Mouse (Mus musculus): ENCODE measurements around the gene Rps8. TPM values are rescaled to one million over a fixed set of nuclear protein-coding genes. Genes with fewer than 3 reads are reported as not detected.

Gene Rps8
- polyA plus RNA-seq, 1 experiment from 2014 or later = 983 TPM

DNA sequence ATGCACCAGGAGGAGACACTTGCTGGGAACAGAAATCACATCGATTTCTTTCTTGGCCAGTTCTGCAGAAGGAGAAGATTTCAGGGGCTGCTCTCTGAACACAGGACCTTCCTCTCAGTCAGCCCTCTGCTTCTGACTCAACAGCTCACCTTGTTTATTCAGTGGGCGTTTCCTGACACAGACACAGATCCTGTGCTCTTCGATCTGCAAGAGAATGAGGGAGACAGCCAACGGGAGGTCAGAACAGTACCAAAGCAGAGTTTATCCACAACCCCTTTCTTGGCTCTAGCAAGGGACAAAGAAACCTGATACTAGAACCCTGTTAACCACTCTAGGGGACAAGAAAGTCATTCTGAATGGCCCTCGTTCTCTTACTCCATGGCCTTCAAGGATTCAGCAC, 13.9 kb upstream of the Rps8 start:
- Histone ChIP-seq H3K9ac (no peak overlapping the region), H3K4me2 (no peak overlapping the region), H3K36me3 (peaks cover 49% of the 10 kb centered on the region), H3K27ac (no peak overlapping the region), H3K4me1 (no peaks in the 10 kb centered on the region), H3K27me3 (replicated peaks) (no peaks in the 10 kb centered on the region), H3K4me3 (replicated peaks) (no peak overlapping the region), H3K9me3 (no peaks in the 10 kb centered on the region)
- ATAC-seq (ENCODE audit: insufficient read depth, low FRiP score, low read depth) = no peak
- WGBS = 78% methylated on average over 5 of the region's 5 CpGs

DNA sequence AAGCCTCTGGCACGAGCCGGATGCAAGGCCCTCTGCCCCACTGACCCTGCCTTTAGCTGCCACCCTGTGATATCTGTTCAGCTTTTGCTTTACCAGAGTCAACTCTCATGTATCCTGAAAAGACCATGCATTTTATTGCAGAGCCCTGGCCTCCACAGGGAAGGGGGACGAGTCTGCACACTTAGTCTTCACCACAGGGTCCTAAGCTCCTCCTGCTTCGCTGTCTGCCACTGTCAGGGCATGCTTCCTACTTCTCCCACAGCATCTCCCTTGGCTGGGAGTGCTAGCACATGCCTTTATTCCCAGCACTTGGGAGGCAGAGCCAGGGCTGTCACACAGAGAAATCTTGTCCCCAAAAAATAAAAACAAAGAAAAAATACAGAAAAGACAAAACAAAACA, 5.1 kb upstream of the Rps8 start:
- no peak overlapping the region for H3K9ac ChIP-seq
- 74% methylated on average over 4 of the region's 4 CpGs for WGBS
- no peak overlapping the region for H3K4me2 ChIP-seq
- no peak overlapping the region for H3K4me3 ChIP-seq (replicated peaks)
- peaks cover 43% of the 10 kb centered on the region for H3K36me3 ChIP-seq
- ATAC-seq (ENCODE audit: insufficient read depth, low FRiP score, low read depth) = no peak
- H3K27ac ChIP-seq = no peak overlapping the region
- H3K27me3 ChIP-seq (replicated peaks) = no peaks in the 10 kb centered on the region
- H3K9me3 ChIP-seq = no peaks in the 10 kb centered on the region
- no peaks in the 10 kb centered on the region for H3K4me1 ChIP-seq

DNA sequence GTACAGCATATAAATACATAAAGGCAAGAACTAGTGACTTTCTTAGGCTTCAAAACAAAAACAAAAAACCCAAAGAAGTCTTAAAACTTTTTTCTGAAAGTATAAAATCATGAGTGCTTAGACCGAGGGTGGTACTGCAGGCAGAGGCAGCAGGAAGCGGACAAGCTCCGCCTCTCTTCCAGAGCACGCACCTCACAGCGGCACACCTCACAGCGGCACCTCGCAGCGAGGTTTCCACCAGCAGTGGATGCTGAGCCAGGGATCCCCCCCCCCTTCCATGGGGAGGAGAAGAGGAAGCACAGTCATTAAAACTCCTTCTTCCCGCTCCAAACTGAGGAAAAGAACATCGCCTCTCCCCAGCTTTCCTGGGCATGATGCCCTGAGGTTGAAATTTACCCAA, 3.6 kb upstream of the Rps8 start:
- H3K27me3 ChIP-seq (replicated peaks) = no peaks in the 10 kb centered on the region
- H3K4me1 ChIP-seq = no peaks in the 10 kb centered on the region
- peaks cover 36% of the 10 kb centered on the region for H3K36me3 ChIP-seq
- no peak overlapping the region for H3K4me3 ChIP-seq (replicated peaks)
- H3K9ac ChIP-seq = no peak overlapping the region
- ATAC-seq (ENCODE audit: insufficient read depth, low FRiP score, low read depth) = no peak
- H3K27ac ChIP-seq = no peak overlapping the region
- H3K4me2 ChIP-seq = no peak overlapping the region
- no peaks in the 10 kb centered on the region for H3K9me3 ChIP-seq
- 79% methylated on average over 10 of the region's 10 CpGs for WGBS

DNA sequence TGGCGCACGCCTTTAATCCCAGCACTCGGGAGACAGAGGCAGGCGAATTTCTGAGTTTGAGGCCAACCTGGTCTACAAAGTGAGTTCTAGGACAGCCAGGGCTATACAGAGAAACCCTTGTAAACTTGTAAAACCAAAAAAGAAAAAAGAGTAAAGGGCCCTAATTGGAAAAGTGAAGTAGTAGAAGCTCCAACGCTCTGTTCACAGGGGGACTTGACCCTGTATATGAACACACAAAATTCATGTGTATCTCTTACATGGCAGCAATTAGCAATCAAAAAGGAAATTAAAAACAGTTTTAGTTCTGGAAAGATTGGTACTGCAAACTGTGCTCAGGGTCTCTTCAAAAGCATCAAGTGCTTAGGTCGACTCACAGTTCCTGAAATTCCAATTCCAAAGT, 329 bp upstream of the Rps8 start:
- Histone ChIP-seq H3K4me2 (peak overlapping the region; percentile 64), H3K27me3 (replicated peaks) (no peaks in the 10 kb centered on the region), H3K9ac (no peak overlapping the region), H3K36me3 (peaks cover 32% of the 10 kb centered on the region), H3K9me3 (no peaks in the 10 kb centered on the region), H3K27ac (no peak overlapping the region; the same call in 1 of the 2 replicates), H3K4me1 (peaks cover 20% of the 10 kb centered on the region; the same call in 1 of the 2 replicates), H3K4me3 (replicated peaks) (peak overlapping the region; percentile 93)
- 24% methylated on average over 6 of the region's 6 CpGs for WGBS
- ATAC-seq (ENCODE audit: insufficient read depth, low FRiP score, low read depth) = no peak

DNA sequence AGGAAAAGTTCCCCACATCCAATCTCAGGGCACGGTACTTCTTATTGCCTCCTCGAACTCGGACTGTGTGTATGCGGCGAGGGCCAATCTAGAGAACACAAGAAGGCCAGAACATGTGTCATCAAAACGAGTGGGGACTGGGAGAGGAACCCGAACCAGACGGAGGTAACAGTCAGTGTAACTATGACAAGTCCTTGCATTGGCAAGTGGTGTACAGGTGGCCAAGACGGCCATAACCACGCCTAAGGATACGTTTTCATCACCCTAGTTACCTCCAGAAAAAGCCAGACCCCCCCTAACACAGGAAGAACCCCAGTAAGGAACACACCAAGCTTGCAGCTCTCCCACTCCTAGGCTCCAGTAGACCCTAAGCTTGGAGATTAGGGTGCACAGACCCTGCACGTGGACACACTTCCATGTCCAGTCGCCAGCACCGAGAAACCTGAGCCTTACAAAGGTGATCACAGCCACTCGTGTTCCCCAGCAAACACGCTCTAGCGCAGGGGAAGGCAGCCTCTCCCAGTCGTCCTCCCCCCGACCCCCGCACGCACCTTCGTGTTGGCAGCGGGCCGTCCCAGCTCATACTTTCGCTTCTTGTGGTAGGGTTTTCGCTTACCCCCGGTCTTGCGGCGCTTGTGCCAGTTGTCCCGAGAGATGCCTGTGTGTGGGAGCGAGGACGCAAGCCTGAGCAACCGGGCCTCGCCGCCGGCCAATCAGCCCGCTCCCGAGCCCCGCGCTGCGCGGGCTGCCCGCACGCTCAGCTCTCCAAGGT, 837 bp downstream of the Rps8 start:
- H3K9me3 ChIP-seq = no peaks in the 10 kb centered on the region
- peaks cover 33% of the 10 kb centered on the region for H3K36me3 ChIP-seq
- under 1% methylated on average over 44 of the region's 44 CpGs for whole genome bisulfite sequencing
- no peaks in the 10 kb centered on the region for H3K27me3 ChIP-seq (replicated peaks)
- H3K27ac ChIP-seq = peak overlapping the region; percentile 94
- H3K9ac ChIP-seq = peak overlapping the region; percentile 100
- ATAC-seq (ENCODE audit: insufficient read depth, low FRiP score, low read depth) = no peak
- peak overlapping the region; percentile 64 for H3K4me2 ChIP-seq
- H3K4me1 ChIP-seq = peaks cover 22% of the 10 kb centered on the region; the same call in 1 of the 2 replicates
- H3K4me3 ChIP-seq (replicated peaks) = peak overlapping the region; percentile 93

DNA sequence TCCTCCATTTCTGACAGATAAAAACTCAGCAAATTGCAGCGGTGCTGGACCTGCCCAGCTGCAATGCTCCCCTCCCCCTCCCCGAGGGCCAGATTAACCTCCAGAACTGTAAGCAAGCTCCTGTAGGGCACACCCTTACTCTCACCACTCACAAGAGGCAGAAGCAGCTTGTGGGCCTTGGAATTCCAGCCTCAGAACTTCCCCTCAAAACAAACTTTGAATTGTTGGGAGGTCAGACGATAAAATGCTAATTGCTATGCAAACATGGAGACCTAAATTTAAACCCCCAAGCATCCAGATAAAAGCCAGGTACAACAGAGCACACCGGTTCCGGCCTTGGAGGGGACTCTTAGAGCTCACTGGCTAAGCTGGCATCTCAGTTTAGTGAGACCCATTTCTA, 3.3 kb downstream of the Rps8 start:
- peaks cover 22% of the 10 kb centered on the region; the same call in 1 of the 2 replicates for H3K4me1 ChIP-seq
- no peak overlapping the region for H3K4me3 ChIP-seq (replicated peaks)
- peaks cover 34% of the 10 kb centered on the region for H3K36me3 ChIP-seq
- ATAC-seq (ENCODE audit: insufficient read depth, low FRiP score, low read depth) = no peak
- no peak overlapping the region for H3K27ac ChIP-seq
- H3K9ac ChIP-seq = no peak overlapping the region
- 58% methylated on average over 5 of the region's 5 CpGs for WGBS
- H3K9me3 ChIP-seq = no peaks in the 10 kb centered on the region
- H3K27me3 ChIP-seq (replicated peaks) = no peaks in the 10 kb centered on the region
- H3K4me2 ChIP-seq = peak overlapping the region; percentile 64; the same call in 1 of the 2 replicates

DNA sequence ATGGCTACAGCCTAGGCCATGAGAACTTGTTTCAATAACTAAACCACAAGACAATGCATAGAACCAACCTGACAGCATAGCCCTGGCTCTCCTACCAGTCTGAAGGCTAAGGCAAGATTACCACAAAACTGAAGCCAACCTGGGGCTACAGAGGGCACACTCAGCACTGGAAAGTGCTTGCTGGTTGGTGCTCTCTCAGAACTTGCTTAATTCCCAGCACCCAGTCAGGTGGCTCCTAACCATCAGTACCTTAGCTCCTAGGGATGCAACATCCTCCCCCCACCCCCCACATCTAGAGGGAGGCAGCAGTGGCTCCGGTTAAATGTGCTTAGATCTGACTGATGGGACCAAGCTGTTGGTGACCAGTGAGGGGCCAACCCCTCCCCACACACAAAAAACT, 4.6 kb downstream of the Rps8 start:
- 41% methylated on average over 1 of the region's 1 CpGs for WGBS
- Histone ChIP-seq H3K27ac (no peak overlapping the region), H3K9ac (no peak overlapping the region), H3K36me3 (peaks cover 34% of the 10 kb centered on the region), H3K4me2 (no peak overlapping the region), H3K27me3 (replicated peaks) (no peaks in the 10 kb centered on the region), H3K4me3 (replicated peaks) (no peak overlapping the region), H3K9me3 (no peaks in the 10 kb centered on the region), H3K4me1 (peaks cover 22% of the 10 kb centered on the region; the same call in 1 of the 2 replicates)
- no peak for ATAC-seq (ENCODE audit: insufficient read depth, low FRiP score, low read depth)

DNA sequence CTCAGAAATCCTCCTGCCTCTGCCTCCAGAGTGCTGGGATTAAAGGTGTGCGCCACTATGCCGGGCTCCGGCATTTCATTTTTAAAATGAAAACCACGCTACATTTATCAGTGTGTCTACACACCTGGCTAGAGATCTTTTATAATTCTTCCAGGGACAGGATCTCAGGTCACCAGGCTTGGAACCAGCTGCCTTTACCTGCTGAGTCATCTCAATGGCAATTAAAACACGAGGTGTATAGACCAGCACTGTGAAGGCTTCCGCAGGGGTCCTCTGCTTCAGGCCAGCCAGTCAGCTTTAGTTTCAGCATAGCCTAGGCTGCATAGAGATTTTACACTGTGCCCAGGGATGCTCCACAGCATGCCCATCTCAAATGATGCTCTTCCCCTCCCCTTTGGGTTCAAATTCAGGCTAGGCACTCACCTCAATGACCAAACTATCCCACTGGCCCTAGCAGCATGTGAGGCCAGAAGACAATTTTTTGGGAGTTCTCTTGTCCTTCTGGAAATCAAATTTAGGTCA, 5.8 kb downstream of the Rps8 start:
- ATAC-seq (ENCODE audit: insufficient read depth, low FRiP score, low read depth) = no peak

DNA sequence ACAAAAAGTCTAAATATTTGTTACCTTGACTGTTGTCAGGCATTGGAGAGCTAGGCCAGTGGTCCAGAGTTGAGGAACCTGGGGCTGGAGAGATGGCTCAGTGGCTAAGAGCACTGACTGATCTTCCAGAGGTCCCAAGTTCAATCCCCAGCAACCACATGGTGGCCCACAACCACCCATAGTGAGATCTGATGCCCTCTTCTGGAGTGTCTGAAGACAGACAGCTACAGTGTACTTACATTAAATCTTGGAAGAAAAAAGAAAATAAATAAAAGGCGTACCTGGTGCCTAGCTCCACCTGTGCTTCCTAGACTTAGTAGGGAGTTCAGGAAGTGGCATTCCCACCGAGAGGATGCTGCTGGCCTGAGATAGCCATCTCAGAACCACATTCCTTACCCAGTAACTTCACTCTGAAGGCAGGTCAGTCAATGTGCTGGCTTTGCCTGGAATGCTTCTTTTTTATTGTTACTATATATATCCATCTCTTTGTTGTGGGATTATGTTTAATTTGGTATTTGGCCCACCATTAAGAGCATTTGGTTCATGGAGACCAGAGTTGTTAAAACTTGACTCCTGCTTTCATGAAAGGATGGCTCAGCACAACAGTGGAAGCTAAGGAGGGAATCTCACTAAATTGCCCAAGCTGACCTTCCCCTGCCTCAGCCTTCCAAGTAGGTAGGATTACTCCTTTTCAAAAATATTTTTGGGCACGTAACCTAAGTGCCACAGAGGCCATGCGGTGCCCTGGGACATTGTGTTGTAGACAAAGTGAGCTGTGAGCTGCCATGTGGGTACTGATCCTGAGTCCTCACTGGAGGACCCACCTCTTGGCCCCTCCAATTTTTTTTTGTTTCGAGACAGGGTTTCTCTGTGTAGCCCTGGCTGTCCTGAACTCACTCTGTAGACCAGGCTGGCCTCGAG, 6.5 kb downstream of the Rps8 start:
- ATAC-seq (ENCODE audit: insufficient read depth, low FRiP score, low read depth) = no peak
- WGBS = 65% methylated on average over 6 of the region's 6 CpGs
- 0 out of 2 replicates have a peak overlapping the region, but pooled peaks have one; percentile 12 for H3K27ac ChIP-seq

More for the DNA sequence above, 5.8 kb downstream of the Rps8 start:
- 89% methylated on average over 6 of the region's 6 CpGs for whole genome bisulfite sequencing
- Histone ChIP-seq H3K36me3 (peaks cover 34% of the 10 kb centered on the region), H3K27me3 (replicated peaks) (no peaks in the 10 kb centered on the region), H3K27ac (0 out of 2 replicates have a peak overlapping the region, but pooled peaks have one; percentile 12), H3K9me3 (no peaks in the 10 kb centered on the region), H3K9ac (no peak overlapping the region), H3K4me1 (peaks cover 22% of the 10 kb centered on the region; the same call in 1 of the 2 replicates), H3K4me3 (replicated peaks) (no peak overlapping the region), H3K4me2 (no peak overlapping the region)

DNA sequence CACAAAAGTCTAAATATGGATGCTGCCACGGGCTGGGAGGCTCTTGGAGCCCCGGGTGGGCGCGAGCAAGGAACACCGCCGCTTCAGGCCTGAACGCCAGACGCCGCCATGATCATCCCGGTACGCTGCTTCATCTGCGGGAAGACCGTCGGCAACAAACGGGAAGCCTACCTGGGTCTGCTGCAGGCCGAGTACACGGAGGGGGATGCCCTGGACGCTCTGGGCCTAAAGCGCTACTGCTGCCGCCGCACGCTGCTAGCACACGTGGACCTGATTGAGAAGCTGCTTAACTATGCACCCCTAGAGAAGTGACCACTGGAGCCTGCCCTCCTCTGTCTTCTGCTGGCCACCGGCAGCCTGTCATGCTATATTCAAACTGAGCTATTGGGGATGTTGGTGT, 7.2 kb downstream of the Rps8 start:
- no peaks in the 10 kb centered on the region for H3K9me3 ChIP-seq
- H3K4me2 ChIP-seq = no peak overlapping the region
- no peaks in the 10 kb centered on the region for H3K27me3 ChIP-seq (replicated peaks)
- ATAC-seq (ENCODE audit: insufficient read depth, low FRiP score, low read depth) = no peak
- peaks cover 16% of the 10 kb centered on the region; the same call in 1 of the 2 replicates for H3K4me1 ChIP-seq
- H3K4me3 ChIP-seq (replicated peaks) = no peak overlapping the region
- H3K36me3 ChIP-seq = peaks cover 34% of the 10 kb centered on the region
- no peak overlapping the region for H3K9ac ChIP-seq
- WGBS = 65% methylated on average over 24 of the region's 24 CpGs
- H3K27ac ChIP-seq = no peak overlapping the region

More for the DNA sequence above, 6.5 kb downstream of the Rps8 start:
- Histone ChIP-seq H3K9me3 (no peaks in the 10 kb centered on the region), H3K9ac (no peak overlapping the region), H3K27me3 (replicated peaks) (no peaks in the 10 kb centered on the region), H3K4me1 (peaks cover 22% of the 10 kb centered on the region; the same call in 1 of the 2 replicates), H3K4me3 (replicated peaks) (no peak overlapping the region), H3K4me2 (no peak overlapping the region), H3K36me3 (peaks cover 34% of the 10 kb centered on the region)

DNA sequence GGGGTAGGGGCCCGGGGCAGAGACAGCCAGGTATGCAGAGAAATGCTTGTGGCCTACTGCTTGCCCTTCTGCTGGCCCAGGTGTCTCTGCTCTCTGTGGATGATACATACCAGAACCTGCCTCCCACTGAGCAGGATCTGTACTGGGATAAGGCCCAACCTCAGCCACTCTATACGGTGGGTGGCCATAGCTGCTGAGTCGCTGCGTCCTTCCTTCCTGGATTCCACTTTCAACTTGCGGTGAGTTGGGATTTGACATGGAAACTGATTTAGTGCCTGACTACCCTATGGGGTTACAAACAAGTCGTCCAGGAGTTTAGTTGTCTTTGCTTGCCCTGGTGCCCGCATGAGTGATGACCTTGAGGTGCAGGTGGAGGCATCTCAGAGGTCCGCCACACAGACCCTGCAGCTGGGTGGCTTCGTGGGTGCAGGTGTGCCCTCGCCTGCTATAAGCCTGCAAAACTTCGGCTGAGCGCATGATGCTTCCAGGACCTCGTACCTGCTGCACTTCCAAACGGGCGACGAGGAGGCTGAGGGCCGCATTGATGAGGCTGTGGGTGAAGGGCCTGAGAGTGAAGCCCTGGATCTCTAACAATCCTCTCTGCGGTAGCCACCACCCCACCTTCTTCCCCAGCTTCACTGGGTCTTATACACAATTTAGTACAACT, 7.9 kb downstream of the Rps8 start:
- WGBS = 70% methylated on average over 18 of the region's 18 CpGs
- H3K4me1 ChIP-seq = peaks cover 11% of the 10 kb centered on the region; the same call in 1 of the 2 replicates

More for the DNA sequence above, 7.9 kb downstream of the Rps8 start:
- Histone ChIP-seq H3K9me3 (no peaks in the 10 kb centered on the region), H3K36me3 (peaks cover 29% of the 10 kb centered on the region), H3K27ac (no peak overlapping the region), H3K4me3 (replicated peaks) (no peak overlapping the region), H3K4me2 (no peak overlapping the region), H3K27me3 (replicated peaks) (no peaks in the 10 kb centered on the region), H3K9ac (no peak overlapping the region)
- no peak; the same call in 1 of the 2 replicates for ATAC-seq (ENCODE audit: insufficient read depth, low FRiP score, low read depth)

All from stomach, embryonic 15.5 days (tissue).